Mouse (Mus musculus) liver, embryonic 16.5 days (tissue): ENCODE measurements around the gene Klhl7. TPM values are rescaled to one million over a fixed set of nuclear protein-coding genes. Genes with fewer than 3 reads are reported as not detected.

Experiments used
- ATAC-seq: fragments of 200-750 bp; cut with Nextera tagmentation; 2 replicates; pipeline ENCODE4 v1.8.0; 2017; ENCODE audit warnings: low read depth, mild to moderate bottlenecking, moderate number of reproducible peaks, moderate library complexity
- H3K27ac ChIP-seq: fragments of 300-500 bp; sonication (generic); 2 replicates; pipeline ENCODE4 v1.5.1; 2014; ENCODE audit warnings: mild to moderate bottlenecking, low read length
- H3K27me3 ChIP-seq: fragments of 300-500 bp; sonication (generic); 2 replicates; pipeline ENCODE4 v1.6.1; 2014; ENCODE audit warnings: low read depth, low read length, mixed read lengths; ENCODE audit not compliant: control insufficient read depth, insufficient read depth
- H3K36me3 ChIP-seq: fragments of 300-500 bp; sonication (generic); 2 replicates; pipeline ENCODE4 v1.6.1; 2014; ENCODE audit warnings: mild to moderate bottlenecking; ENCODE audit not compliant: control insufficient read depth, insufficient read depth
- H3K4me1 ChIP-seq: fragments of 300-500 bp; sonication (generic); 2 replicates; pipeline ENCODE4 v1.6.1; 2014; ENCODE audit warnings: low read depth, low read length, mixed read lengths; ENCODE audit not compliant: control insufficient read depth
- H3K4me2 ChIP-seq: fragments of 300-500 bp; sonication (generic); 2 replicates; pipeline ENCODE4 v1.6.1; 2014; ENCODE audit warnings: low read depth, low read length, mixed read lengths
- H3K4me3 ChIP-seq: fragments of 300-500 bp; sonication (generic); 2 replicates; pipeline ENCODE4 v1.5.1; 2014; ENCODE audit warnings: low read depth, mild to moderate bottlenecking, low read length
- H3K9ac ChIP-seq: fragments of 300-500 bp; sonication (generic); 2 replicates; pipeline ENCODE4 v1.6.1; 2014; ENCODE audit warnings: low read depth, low read length
- H3K9me3 ChIP-seq: fragments of 300-500 bp; sonication (generic); replicated peaks from 2 replicates; pipeline ENCODE4 v1.6.1; 2016; ENCODE audit warnings: low read length; ENCODE audit not compliant: control insufficient read depth
- WGBS: fragments of 180-500 bp; shearing (Covaris S2); extraction: QIAGEN DNeasy Blood & Tissue Kit; methylation state at CpG from one replicate; pipeline ENCODE4 v1.1.7; 2014; ENCODE audit not compliant: insufficient replicate concordance; 5-methylcytosine and 5-hydroxymethylcytosine counted together
- polyA plus RNA-seq: library from polyadenylated mRNA; unstranded; fragments of >200 nt; fragmentation: Nextera tagmentation; extraction: Ambion mirVana; gene quantifications from 2 replicates; pipeline ENCODE4 v1.2.1, GENCODE M21; 2015

The Klhl7 gene
- polyA plus RNA-seq, 1 experiment from 2014 or later = 18.2 TPM

DNA sequence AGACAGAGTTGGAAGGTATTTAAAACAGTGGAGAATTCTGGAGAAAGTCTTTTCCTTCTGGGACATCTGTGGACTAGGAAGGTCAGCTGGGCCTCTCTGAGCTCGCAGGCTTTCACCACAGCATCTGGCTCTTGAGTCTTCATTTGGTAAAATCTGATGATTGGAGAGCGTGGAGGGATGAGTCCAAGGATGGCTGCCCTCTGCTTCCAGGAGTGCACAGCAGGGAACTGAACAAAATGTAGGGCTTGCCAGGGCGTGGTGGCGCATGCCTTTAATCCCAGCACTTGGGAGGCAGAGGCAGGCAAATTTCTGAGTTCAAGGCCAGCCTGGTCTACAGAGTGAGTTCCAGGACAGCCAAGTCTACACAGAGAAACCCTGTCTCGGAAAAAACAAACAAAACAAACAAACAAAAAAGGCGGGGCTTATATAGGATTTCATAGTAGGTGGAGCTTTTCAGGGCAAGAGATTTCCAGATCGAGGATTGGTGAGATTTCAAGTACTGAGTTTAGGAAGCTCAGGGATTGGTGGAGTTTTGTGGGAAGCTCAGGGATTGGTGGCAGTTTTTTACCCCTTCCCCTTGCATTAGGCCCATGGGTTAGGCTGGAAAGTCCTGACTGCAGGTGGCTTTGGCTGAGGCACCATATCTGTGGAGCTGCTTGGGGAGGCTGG is 6.8 kb downstream of the Klhl7 start:
- no peak overlapping the region for H3K9ac ChIP-seq
- H3K9me3 ChIP-seq = no peaks in the 10 kb centered on the region
- H3K4me2 ChIP-seq = no peak overlapping the region
- H3K27ac ChIP-seq = no peak overlapping the region
- no peak for ATAC-seq
- H3K4me1 ChIP-seq = peaks cover 3% of the 10 kb centered on the region; the same call in 1 of the 2 replicates
- H3K4me3 ChIP-seq = no peak overlapping the region
- H3K27me3 ChIP-seq = no peaks in the 10 kb centered on the region
- no peaks in the 10 kb centered on the region for H3K36me3 ChIP-seq
- whole genome bisulfite sequencing = 83% methylated on average over 7 of the region's 7 CpGs

DNA sequence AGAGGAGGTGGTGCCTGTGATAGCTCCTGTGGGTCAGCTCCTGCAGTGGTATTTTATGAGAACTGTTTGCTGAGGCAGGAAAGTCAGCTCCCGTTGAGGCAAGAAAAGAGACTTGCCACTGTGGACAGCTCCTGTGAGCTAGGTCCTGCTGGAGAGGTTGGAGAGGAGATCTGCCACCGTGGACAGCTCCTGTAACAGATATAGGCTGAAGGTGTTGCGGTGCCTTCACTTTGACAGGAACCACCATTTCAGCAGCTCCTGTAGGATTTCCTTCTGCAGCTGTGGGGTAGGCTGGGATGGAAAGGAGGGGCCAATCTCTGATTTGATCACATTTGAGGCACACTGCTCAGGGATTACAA is 7.3 kb downstream of the Klhl7 start:
- Histone ChIP-seq H3K4me2 (no peak overlapping the region), H3K9me3 (no peaks in the 10 kb centered on the region), H3K27me3 (no peaks in the 10 kb centered on the region), H3K9ac (no peak overlapping the region), H3K27ac (no peak overlapping the region), H3K4me1 (no peaks in the 10 kb centered on the region; the same call in 1 of the 2 replicates), H3K36me3 (no peaks in the 10 kb centered on the region), H3K4me3 (no peak overlapping the region)
- no peak for ATAC-seq
- 74% methylated on average over 3 of the region's 3 CpGs for WGBS

DNA sequence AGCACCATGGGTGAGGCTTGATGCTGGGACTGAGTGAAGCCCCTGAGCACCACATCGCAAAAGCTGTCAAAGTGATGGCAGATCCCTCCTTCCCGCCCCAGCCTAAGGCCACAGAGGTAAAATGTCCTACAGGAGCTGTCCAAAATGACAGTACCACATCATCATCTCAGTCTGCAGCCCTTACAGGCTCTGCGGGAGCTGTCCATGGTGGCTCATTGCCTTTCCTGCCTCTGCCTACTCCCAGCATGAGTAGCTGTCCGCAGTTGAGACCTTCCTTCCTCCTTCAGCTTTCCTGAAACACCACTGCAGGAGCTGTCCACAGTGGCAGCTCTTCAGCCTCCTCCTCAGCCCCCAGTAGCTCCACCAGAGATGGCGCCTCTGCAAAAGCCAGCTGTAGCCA is 9.7 kb downstream of the Klhl7 start:
- no peak overlapping the region for H3K27ac ChIP-seq
- ATAC-seq = no peak
- no peak overlapping the region for H3K4me3 ChIP-seq
- no peak overlapping the region for H3K4me2 ChIP-seq
- no peaks in the 10 kb centered on the region for H3K27me3 ChIP-seq
- H3K9me3 ChIP-seq = no peaks in the 10 kb centered on the region
- no peak overlapping the region for H3K9ac ChIP-seq
- WGBS = 73% methylated on average over 5 of the region's 5 CpGs
- no peaks in the 10 kb centered on the region for H3K4me1 ChIP-seq
- H3K36me3 ChIP-seq = no peaks in the 10 kb centered on the region

DNA sequence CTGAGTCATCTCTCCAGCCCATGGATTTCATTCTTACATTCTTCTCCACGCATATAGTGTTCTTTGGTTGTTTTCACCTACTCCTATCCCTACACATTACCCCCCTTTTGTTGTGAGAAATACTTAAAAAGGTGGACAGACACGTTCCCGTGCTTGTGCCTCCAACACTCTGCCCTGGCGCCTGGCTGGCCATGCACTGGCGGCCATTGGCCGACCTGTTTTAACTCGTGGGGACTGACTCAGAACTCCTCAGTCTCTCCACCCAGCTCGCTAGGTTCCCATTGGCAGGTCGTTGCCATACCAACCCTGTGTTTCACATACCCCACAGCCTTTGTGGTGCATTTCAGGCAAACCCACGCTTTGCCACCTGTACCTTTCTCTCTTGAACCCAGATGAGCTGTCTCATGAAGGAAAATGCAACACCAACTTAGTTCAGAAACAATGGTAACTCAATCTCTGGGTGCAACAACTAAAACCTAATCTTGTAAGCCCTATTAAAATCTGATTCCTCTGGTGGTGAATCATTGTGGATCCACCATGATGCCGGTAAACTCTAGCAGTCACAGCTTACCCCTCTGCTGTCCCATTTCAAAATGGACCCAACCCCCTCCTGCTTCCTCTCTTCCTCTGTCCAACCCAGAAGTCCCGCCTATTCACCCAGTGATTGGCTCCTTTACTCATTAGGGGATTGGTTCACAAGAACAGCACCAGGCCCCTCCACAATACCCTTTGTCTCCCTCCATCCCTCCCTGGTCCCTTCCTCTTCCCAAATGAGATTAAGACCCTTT is 11.9 kb downstream of the Klhl7 start:
- WGBS = 82% methylated on average over 12 of the region's 12 CpGs
- no peaks in the 10 kb centered on the region for H3K4me1 ChIP-seq
- H3K9me3 ChIP-seq = no peaks in the 10 kb centered on the region
- H3K27ac ChIP-seq = no peak overlapping the region
- no peak overlapping the region for H3K4me2 ChIP-seq
- H3K36me3 ChIP-seq = no peaks in the 10 kb centered on the region
- H3K9ac ChIP-seq = no peak overlapping the region
- no peak overlapping the region for H3K4me3 ChIP-seq
- no peaks in the 10 kb centered on the region for H3K27me3 ChIP-seq
- no peak for ATAC-seq

DNA sequence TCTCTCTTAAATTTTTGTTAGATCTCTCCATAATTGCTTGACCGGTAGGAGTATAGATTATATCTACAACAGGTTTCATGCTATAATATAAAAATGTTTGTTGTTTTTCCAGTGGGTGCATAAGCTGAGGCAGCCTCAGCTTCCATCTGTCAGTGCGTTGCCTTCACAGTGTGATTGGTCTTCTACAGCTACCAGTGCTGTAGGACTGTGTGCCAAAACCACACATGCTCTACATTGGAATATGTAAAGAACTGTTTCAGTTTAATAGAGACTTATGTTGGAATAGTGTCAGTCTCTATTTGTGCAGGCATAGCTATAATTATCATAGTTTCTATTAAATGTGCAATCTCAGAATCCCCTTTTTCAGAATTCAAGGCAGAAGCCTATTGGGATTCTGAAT is 21.8 kb downstream of the Klhl7 start:
- no peak for ATAC-seq
- Histone ChIP-seq H3K4me3 (no peak overlapping the region), H3K4me1 (no peaks in the 10 kb centered on the region), H3K4me2 (no peak overlapping the region), H3K9ac (no peak overlapping the region), H3K36me3 (no peaks in the 10 kb centered on the region), H3K27me3 (no peaks in the 10 kb centered on the region), H3K9me3 (no peaks in the 10 kb centered on the region), H3K27ac (no peak overlapping the region)
- 93% methylated on average over 2 of the region's 2 CpGs for WGBS

DNA sequence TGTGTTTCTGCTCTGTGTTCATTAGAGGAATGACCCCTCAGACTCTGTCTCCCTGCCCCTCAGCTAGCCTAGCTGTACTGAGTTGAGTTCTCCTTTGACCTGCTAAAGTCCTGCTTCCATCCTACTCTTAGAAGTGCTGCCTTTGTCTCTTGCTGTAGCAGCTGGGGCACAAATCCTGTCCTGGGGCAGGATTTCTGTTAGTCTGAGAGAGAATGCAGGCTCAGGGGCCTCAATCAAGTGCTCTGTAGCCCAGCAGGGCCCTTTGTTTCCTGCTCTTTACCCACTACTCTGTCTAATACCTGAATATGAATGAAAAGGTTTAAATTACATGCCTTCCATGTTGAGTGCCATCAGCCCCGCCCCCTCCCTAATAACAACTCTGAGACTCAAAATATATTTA is 23.8 kb downstream of the Klhl7 start:
- no peak for ATAC-seq
- no peak overlapping the region for H3K4me2 ChIP-seq
- no peak overlapping the region for H3K9ac ChIP-seq
- H3K27ac ChIP-seq = no peak overlapping the region
- no peaks in the 10 kb centered on the region; the same call in 1 of the 2 replicates for H3K36me3 ChIP-seq
- no peaks in the 10 kb centered on the region for H3K9me3 ChIP-seq
- whole genome bisulfite sequencing = 71% methylated on average over 1 of the region's 1 CpGs
- no peaks in the 10 kb centered on the region for H3K27me3 ChIP-seq
- H3K4me1 ChIP-seq = no peaks in the 10 kb centered on the region
- no peak overlapping the region for H3K4me3 ChIP-seq

DNA sequence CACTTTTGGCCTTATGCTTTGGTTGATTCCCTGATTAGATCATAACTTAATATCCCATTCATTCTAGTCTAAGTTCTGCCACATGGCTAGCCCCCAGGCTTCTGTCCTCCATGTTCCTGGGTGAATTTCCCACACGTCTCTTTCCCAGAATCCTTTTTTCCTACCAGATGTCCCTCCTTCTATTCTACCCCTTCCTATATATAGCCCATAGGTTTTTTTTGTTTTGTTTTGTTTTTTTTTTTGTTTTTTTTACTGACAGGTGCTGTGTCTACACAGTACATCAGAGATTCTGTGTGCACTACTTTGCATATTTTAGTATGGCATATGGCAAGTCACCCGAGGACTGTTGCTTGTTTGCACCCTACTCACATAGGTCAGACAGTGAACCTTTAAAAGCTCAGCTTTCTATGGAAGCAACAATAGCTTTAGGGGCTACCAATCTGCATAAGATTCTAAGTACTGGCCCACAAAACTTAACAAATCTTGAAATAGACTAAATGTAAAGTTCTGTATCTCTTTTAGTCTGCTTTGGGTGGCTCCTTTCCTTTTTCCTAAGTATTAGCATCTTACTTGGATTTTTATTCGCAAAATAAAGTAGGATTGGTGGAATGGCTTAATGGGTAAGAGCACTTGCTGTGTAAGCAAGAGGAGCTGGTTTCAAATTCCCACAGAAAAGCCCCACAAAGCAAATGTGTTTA is 24.3 kb downstream of the Klhl7 start:
- WGBS = 73% methylated on average over 3 of the region's 3 CpGs
- Histone ChIP-seq H3K9ac (no peak overlapping the region), H3K4me1 (no peaks in the 10 kb centered on the region)

DNA sequence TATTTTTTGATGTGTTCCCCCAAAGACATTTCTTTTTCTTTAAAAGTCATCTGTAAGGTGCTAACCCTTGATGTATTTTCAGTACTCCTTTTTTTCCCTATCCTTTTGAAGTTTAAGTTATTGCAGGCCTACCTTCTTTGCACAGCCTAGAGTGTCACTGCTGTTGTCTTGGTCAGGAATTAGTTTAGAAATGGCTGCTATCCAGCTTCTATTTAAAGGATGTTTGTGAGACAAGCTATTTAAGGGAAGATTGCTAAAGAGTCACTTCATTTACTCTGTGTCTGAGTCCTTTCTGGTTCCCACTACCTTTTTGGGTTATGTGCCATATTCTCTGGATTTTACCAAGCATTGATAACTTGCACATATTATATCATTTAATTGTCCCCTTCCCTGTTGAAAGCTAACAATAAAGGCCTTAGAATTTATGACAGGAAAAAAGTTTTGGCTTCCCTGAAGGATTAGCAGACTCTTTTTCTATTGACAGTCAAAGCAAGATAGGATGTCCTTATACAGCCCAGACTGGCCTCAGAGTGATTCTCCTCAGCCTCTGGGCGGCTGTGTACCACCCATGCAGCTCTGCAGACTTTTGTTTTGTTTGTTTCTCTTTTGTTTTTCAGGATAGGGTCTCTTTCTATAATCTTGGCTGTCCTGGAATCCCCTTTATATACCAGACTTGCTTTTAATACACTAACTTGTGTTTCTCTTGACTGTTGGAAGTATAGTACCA is 25.7 kb downstream of the Klhl7 start:
- ATAC-seq = no peak
- H3K4me1 ChIP-seq = no peaks in the 10 kb centered on the region
- no peak overlapping the region for H3K27ac ChIP-seq
- no peaks in the 10 kb centered on the region for H3K9me3 ChIP-seq
- H3K36me3 ChIP-seq = no peaks in the 10 kb centered on the region; the same call in 1 of the 2 replicates
- H3K9ac ChIP-seq = no peak overlapping the region
- no peaks in the 10 kb centered on the region for H3K27me3 ChIP-seq
- no peak overlapping the region for H3K4me2 ChIP-seq
- 71% methylated on average over 1 of the region's 1 CpGs for WGBS
- no peak overlapping the region for H3K4me3 ChIP-seq

More for the DNA sequence above, 24.3 kb downstream of the Klhl7 start:
- Histone ChIP-seq H3K4me2 (no peak overlapping the region), H3K4me3 (no peak overlapping the region), H3K36me3 (no peaks in the 10 kb centered on the region; the same call in 1 of the 2 replicates), H3K9me3 (no peaks in the 10 kb centered on the region), H3K27me3 (no peaks in the 10 kb centered on the region), H3K27ac (no peak overlapping the region)
- no peak for ATAC-seq
